Mouse (Mus musculus) T-helper 2 cell (primary cell): ENCODE measurements around the gene Rarg.

ENCODE experiments used
- in situ Hi-C: fragments of 300-600 bp; cut with MboI, MseI; formaldehyde crosslinking; loops from one replicate; pipeline ENCODE4 v1.15.1; 2025; ENCODE audit warnings: high pct_unique_total_duplicates

Gene Rarg

GRCm38 (mm10) chr15:102238543-102239259, 18.6 kb downstream of the Rarg start:
- in situ Hi-C loops, result no loop called here

GRCm38 (mm10) chr15:102235371-102236027, 21.8 kb downstream of the Rarg start:
- in situ Hi-C loops, result no loop called here

GRCm38 (mm10) chr15:102233896-102234295, 23.4 kb downstream of the Rarg start:
- in situ Hi-C loops, result no loop called here

DNA sequence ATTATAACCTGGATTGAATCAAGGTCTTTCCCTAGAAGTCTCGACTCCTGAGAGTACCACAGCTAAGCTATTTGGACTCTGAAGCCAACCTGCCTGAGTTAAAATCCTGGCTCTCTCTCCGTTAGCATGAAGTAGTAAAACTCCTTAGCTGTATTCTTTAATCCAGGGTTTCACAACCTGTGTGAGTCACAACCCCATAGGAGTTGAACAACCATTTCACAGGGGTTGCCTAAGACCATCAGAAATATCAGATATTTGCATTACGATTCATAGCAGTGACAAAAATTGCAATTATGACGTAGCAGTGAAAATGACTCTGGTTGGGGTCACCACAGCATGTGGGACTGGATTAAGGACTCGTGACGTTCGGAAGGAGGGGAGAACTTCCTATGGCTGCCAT, 24.6 kb downstream of the Rarg start:
- in situ Hi-C loops, result no loop called here

DNA sequence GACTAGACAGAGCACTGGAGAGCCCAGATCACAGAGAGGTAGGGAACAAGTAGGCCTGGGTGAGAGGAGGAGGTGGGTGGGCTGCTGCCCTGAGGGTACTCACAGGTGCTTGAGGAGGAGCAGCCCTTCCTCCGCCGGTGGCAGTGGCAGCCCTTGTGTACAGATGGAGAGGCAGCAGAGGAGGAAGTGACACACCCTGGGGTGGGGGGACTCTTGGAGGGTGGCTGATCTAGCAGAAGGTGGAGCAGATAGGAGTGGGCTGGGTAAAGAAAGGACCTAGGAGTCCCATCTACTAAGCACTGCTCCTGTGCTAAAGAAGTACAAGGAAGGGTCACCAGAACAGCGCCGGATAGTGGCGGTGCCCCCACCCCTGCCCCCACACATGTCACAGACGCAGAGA, 25.6 kb downstream of the Rarg start, which contains the start of gene Itgb7:
TSS of gene Itgb7 (minus strand) at position 197 of the 400 bp plus-strand sequence.
- in situ Hi-C loops, result no loop called here

- in situ Hi-C loops, result no loop called here
Observed at GRCm38 (mm10) chr15:102230408-102231321, 26.7 kb downstream of the Rarg start.

GRCm38 (mm10) chr15:102225619-102226018, 31.7 kb downstream of the Rarg start:
- in situ Hi-C loops, result loop anchor here (10.0 kb wide), 1 partner anchor 121 kb away; the partner anchor contains the start of gene Tns2

- in situ Hi-C loops, result loop anchor here (5.0 to 10.0 kb wide), 2 partner anchors 48 to 120 kb away; partner anchors contain the start of gene Tns2
Observed at GRCm38 (mm10) chr15:102224992-102225617, 32.2 kb downstream of the Rarg start.

DNA sequence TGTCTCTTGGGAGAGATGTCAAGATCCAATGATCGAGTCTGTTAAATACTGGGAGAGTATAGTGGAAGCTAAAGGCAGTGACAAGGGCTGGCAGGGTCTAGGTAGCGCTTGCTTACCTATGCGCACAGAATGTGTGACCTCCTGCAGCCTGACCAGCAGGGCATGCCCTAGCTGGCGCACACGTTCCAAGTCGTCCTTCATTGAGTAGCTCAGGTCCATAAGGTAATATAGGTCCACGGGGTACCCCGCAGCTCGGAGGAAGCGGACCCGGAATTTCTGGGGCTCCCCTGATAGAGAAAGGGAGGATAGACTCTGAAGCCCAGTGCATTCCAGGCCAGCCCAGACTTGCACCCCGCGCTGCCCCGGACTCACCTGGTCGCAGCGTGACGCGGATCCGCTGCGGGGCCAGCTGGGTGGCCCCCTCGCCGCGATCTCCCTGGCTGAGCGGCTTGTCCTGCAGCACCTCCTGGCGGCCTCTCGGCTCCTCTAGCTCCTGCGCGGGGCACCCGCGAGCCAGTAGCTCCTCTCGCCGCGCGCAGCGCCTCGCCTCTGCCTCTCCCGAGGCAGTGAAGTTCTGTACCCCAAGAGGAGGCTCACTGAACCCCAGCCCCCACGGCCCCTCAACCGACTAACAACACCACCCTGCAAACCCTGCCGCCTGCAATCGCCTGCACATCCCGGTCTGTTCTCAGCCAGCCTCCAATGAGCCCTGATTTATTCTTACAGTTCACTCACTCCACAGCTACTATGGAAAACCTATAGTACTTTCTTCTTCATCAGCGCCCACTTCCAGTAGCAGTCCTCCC, 32.9 kb downstream of the Rarg start:
- in situ Hi-C loops, result loop anchor here (5.0 to 10.0 kb wide), 2 partner anchors 47 to 120 kb away; partner anchors contain the start of gene Tns2

GRCm38 (mm10) chr15:102222386-102222785, 34.9 kb downstream of the Rarg start:
- in situ Hi-C loops, result loop anchor here (5.0 to 10.0 kb wide), 2 partner anchors 45 to 118 kb away; partner anchors contain the start of gene Tns2

DNA sequence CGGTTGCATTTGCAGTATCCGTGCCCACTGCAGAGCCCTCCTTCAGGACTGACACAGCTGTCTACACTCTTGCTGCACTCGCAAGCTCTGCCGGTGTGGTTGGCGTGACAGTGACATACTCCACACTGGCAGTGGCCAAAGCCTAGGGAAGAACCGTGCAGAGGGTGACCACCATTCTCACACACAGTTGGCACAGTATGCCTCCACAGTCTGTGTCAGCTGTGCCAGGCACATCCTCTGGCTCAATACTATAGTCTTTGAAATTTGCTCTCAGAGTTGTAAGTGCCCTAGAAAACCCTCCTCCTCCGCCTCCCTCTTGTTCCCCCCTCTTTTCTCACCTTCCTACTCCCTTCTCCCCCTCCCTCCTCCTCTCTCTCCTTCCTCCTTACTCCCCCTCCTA, 40.0 kb downstream of the Rarg start:
- in situ Hi-C loops, result no loop called here

GRCm38 (mm10) chr15:102216459-102217228, 40.7 kb downstream of the Rarg start:
- in situ Hi-C loops, result no loop called here

GRCm38 (mm10) chr15:102215624-102216023, 41.7 kb downstream of the Rarg start:
- in situ Hi-C loops, result no loop called here

DNA sequence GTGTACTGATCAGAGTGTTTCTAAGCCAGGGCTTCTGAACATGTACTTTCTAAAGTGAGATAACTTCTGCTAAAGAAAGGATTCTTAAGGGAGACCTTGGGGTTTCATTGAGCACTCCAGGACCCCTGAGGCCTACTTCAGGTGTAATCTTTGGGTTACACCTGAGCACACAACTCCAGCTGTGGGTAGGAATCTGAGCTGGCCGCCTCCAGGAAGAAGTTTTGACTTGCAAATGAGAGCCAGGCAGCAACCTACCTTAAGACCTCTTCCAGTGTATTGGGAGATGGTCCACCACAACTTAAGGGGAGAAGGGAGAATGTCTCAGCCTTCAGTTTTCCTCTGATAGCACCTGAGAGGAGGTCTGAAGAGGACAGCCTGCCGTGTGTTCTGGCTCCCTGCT, 43.2 kb downstream of the Rarg start:
- in situ Hi-C loops, result no loop called here

GRCm38 (mm10) chr15:102211895-102212294, 45.4 kb downstream of the Rarg start:
- in situ Hi-C loops, result no loop called here

DNA sequence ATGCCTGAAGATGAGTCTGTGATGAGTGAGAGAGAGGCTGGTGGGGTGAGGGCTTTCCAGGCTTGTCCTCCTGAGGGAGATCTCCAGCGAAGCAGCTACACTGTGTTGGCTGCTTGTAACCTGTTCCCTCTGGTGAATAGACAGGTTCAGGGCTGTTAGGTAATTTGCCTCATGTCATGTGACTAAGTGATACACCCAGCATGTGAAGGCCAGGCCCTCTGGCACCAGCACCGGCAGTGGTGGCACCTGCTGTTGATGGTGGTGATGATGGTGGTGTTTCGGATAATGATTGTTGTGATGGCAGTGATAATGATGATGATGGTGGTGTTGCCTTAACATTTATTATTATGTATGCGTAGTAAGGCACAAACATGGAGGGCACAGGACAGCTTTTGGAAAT, 46.5 kb downstream of the Rarg start:
- in situ Hi-C loops, result no loop called here

DNA sequence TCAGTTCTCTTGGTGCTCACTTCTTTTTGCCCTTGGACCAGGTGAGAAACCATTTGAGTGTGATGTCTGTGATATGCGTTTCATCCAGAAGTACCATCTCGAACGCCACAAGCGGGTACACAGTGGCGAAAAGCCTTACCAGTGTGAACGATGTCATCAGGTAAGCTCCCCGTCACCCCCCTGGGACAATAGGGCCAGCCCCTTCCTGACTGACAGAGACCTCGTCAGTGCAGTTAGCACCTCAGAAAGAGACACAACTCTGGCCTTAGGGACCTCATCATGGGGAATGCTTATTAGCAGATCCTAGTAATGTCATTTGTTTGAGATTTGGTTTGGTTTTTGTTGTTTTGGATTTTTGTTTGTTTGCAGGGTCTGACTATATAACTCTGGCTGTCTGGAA, 48.2 kb downstream of the Rarg start:
- in situ Hi-C loops, result no loop called here

- in situ Hi-C loops, result no loop called here
Observed at GRCm38 (mm10) chr15:102208092-102208561, 49.2 kb downstream of the Rarg start.

GRCm38 (mm10) chr15:102207351-102207750, 50.0 kb downstream of the Rarg start:
- in situ Hi-C loops, result no loop called here

GRCm38 (mm10) chr15:102205779-102206178, 51.5 kb downstream of the Rarg start:
- in situ Hi-C loops, result no loop called here
